Mouse (Mus musculus) testis, adult 2 months (tissue): ENCODE results near the gene Mmp27.

Experiments used
- CTCF ChIP-seq: fragments of 200-500 bp; IDR thresholded peaks from 2 replicates; pipeline ENCODE4 v1.5.1; 2012; ENCODE audit warnings: low read depth, mild to moderate bottlenecking, inconsistent platforms, low read length, moderate library complexity; ENCODE audit not compliant: control insufficient read depth, insufficient read depth, insufficient replicate concordance
- POLR2A ChIP-seq: fragments of 200-500 bp; IDR thresholded peaks from 2 replicates; pipeline ENCODE4 v1.6.1; 2012; ENCODE audit warnings: low read depth, mild to moderate bottlenecking, inconsistent platforms, low read length, moderate library complexity; ENCODE audit not compliant: control insufficient read depth

- TF ChIP-seq CTCF = no peak
- no peak for TF ChIP-seq POLR2A
Measured at GRCm38 (mm10) chr9:7622582-7622981, 51.4 kb downstream of the Mmp27 start.
